Mouse (Mus musculus): ENCODE measurements around the gene Plekhd1. TPM values are rescaled to one million over a fixed set of nuclear protein-coding genes. Genes with fewer than 3 reads are reported as not detected.

The Plekhd1 gene
- 0.08 and 0.19 TPM in 2 replicates for polyA plus RNA-seq (2015; fragmentation: Nextera tagmentation; extraction: Ambion mirVana)

GRCm38 (mm10) chr12:80692269-80692972 lies at the start of gene Plekhd1:
Plekhd1 (plus strand) TSS chr12:80692591.

GRCm38 (mm10) chr12:80643693-80644505 lies 48.5 kb upstream of the Plekhd1 start, which contains the start of the genes Slc39a9 and Erh:
Slc39a9 (plus strand) TSS chr12:80643883.
Erh (minus strand) TSS chr12:80644341.

GRCm38 (mm10) chr12:80760396-80760801 lies 68.0 kb downstream of the Plekhd1 start, which contains the start of gene Ccdc177:
Ccdc177 (minus strand) TSS chr12:80760687.

Other genes starting within 250 kb of the Plekhd1 start
- 17.0 and 21.1 TPM in 2 replicates for gene Exd2, start 229.5 kb upstream of the Plekhd1 start, polyA plus RNA-seq (2015; fragmentation: Nextera tagmentation; extraction: Ambion mirVana)
- 16.3 and 21.6 TPM in 2 replicates for gene Galnt16, start 174.3 kb upstream of the Plekhd1 start, polyA plus RNA-seq (2015; fragmentation: Nextera tagmentation; extraction: Ambion mirVana)
- gene Slc39a9, start 48.7 kb upstream of the Plekhd1 start, polyA plus RNA-seq (2015; fragmentation: Nextera tagmentation; extraction: Ambion mirVana): 7.7 and 8.7 TPM in 2 replicates
- 74.0 and 80.7 TPM in 2 replicates for gene Erh, start 48.2 kb upstream of the Plekhd1 start, polyA plus RNA-seq (2015; fragmentation: Nextera tagmentation; extraction: Ambion mirVana)
- gene Ccdc177, start 68.1 kb downstream of the Plekhd1 start, polyA plus RNA-seq (2015; fragmentation: Nextera tagmentation; extraction: Ambion mirVana): 0.04 TPM in 1 of 2 replicates, not detected in the other
- 10.2 and 11.8 TPM in 2 replicates for gene Susd6, start 97.9 kb downstream of the Plekhd1 start, polyA plus RNA-seq (2015; fragmentation: Nextera tagmentation; extraction: Ambion mirVana)

All from skeletal muscle tissue, postnatal 0 days (tissue).